Mouse (Mus musculus): ENCODE results near the gene 1700016H13Rik. TPM values are rescaled to one million over a fixed set of nuclear protein-coding genes. Genes with fewer than 3 reads are reported as not detected.

Gene 1700016H13Rik
- total RNA-seq (2014; fragmentation: Nextera tagmentation) (not detected in 2 replicates), total RNA-seq (2017) (not detected in 2 replicates)

GRCm38 (mm10) chr5:103655346-103656118 lies at the start of gene 1700016H13Rik:
1700016H13Rik (minus strand) TSS chr5:103656010.
- peak; percentile 91 for ATAC-seq (replicated peaks; ENCODE audit: low FRiP score, low TSS enrichment, poor library complexity, severe bottlenecking)

GRCm38 (mm10) chr5:103705331-103705730 lies 49.5 kb upstream of the 1700016H13Rik start:
- no peak for ATAC-seq (replicated peaks; ENCODE audit: low FRiP score, low TSS enrichment, poor library complexity, severe bottlenecking)

GRCm38 (mm10) chr5:103702527-103702926 lies 46.7 kb upstream of the 1700016H13Rik start:
- no peak for ATAC-seq (replicated peaks; ENCODE audit: low FRiP score, low TSS enrichment, poor library complexity, severe bottlenecking)

- ATAC-seq (replicated peaks; ENCODE audit: low FRiP score, low TSS enrichment, poor library complexity, severe bottlenecking) = peak; percentile 65; the same call in 1 of the 2 replicates
Observed at GRCm38 (mm10) chr5:103701466-103701865, 45.7 kb upstream of the 1700016H13Rik start.

- no peak for ATAC-seq (replicated peaks; ENCODE audit: low FRiP score, low TSS enrichment, poor library complexity, severe bottlenecking)
Observed at GRCm38 (mm10) chr5:103700661-103701060, 44.9 kb upstream of the 1700016H13Rik start.

- ATAC-seq (replicated peaks; ENCODE audit: low FRiP score, low TSS enrichment, poor library complexity, severe bottlenecking) = no peak
Observed at GRCm38 (mm10) chr5:103699537-103699936, 43.7 kb upstream of the 1700016H13Rik start.

GRCm38 (mm10) chr5:103698577-103698976 lies 42.8 kb upstream of the 1700016H13Rik start:
- ATAC-seq (replicated peaks; ENCODE audit: low FRiP score, low TSS enrichment, poor library complexity, severe bottlenecking) = no peak

- ATAC-seq (replicated peaks; ENCODE audit: low FRiP score, low TSS enrichment, poor library complexity, severe bottlenecking) = no peak
Observed at GRCm38 (mm10) chr5:103697875-103698491, 42.2 kb upstream of the 1700016H13Rik start.

GRCm38 (mm10) chr5:103694094-103694493 lies 38.3 kb upstream of the 1700016H13Rik start:
- no peak for ATAC-seq (replicated peaks; ENCODE audit: low FRiP score, low TSS enrichment, poor library complexity, severe bottlenecking)

GRCm38 (mm10) chr5:103693041-103693641 lies 37.3 kb upstream of the 1700016H13Rik start:
- peak; percentile 15; the same call in 1 of the 2 replicates for ATAC-seq (replicated peaks; ENCODE audit: low FRiP score, low TSS enrichment, poor library complexity, severe bottlenecking)

GRCm38 (mm10) chr5:103692531-103693040 lies 36.8 kb upstream of the 1700016H13Rik start:
- ATAC-seq (replicated peaks; ENCODE audit: low FRiP score, low TSS enrichment, poor library complexity, severe bottlenecking) = no peak

- ATAC-seq (replicated peaks; ENCODE audit: low FRiP score, low TSS enrichment, poor library complexity, severe bottlenecking) = peak; percentile 90
Observed at GRCm38 (mm10) chr5:103691624-103692530, 36.1 kb upstream of the 1700016H13Rik start, which contains the start of gene Aff1. Aff1 (plus strand) TSS chr5:103692374.

- no peak for ATAC-seq (replicated peaks; ENCODE audit: low FRiP score, low TSS enrichment, poor library complexity, severe bottlenecking)
Observed at GRCm38 (mm10) chr5:103691171-103691570, 35.4 kb upstream of the 1700016H13Rik start.

GRCm38 (mm10) chr5:103690190-103690589 lies 34.4 kb upstream of the 1700016H13Rik start:
- ATAC-seq (replicated peaks; ENCODE audit: low FRiP score, low TSS enrichment, poor library complexity, severe bottlenecking) = no peak

- no peak for ATAC-seq (replicated peaks; ENCODE audit: low FRiP score, low TSS enrichment, poor library complexity, severe bottlenecking)
Observed at GRCm38 (mm10) chr5:103689645-103690044, 33.8 kb upstream of the 1700016H13Rik start.

GRCm38 (mm10) chr5:103681824-103682223 lies 26.0 kb upstream of the 1700016H13Rik start:
- ATAC-seq (replicated peaks; ENCODE audit: low FRiP score, low TSS enrichment, poor library complexity, severe bottlenecking) = no peak

GRCm38 (mm10) chr5:103680381-103680780 lies 24.6 kb upstream of the 1700016H13Rik start:
- ATAC-seq (replicated peaks; ENCODE audit: low FRiP score, low TSS enrichment, poor library complexity, severe bottlenecking) = peak; percentile 89

GRCm38 (mm10) chr5:103678974-103679373 lies 23.2 kb upstream of the 1700016H13Rik start:
- ATAC-seq (replicated peaks; ENCODE audit: low FRiP score, low TSS enrichment, poor library complexity, severe bottlenecking) = no peak

GRCm38 (mm10) chr5:103677894-103678293 lies 22.1 kb upstream of the 1700016H13Rik start:
- no peak for ATAC-seq (replicated peaks; ENCODE audit: low FRiP score, low TSS enrichment, poor library complexity, severe bottlenecking)

Measured in megakaryocyte-erythroid progenitor cell, adult 5-6 weeks (primary cell).